Mouse (Mus musculus) bone marrow, adult 2 months (tissue): ENCODE results near the gene Tmem63c.

Experiments used
- CTCF ChIP-seq: fragments of 200-500 bp; IDR thresholded peaks from 2 replicates; pipeline ENCODE4 v1.5.1; 2011; ENCODE audit warnings: low read length, control low read depth; ENCODE audit not compliant: control insufficient read depth, insufficient read depth
- POLR2A ChIP-seq: fragments of 200-500 bp; IDR thresholded peaks from 2 replicates; pipeline ENCODE4 v1.6.1; 2011; ENCODE audit warnings: low read depth, mild to moderate bottlenecking, control low read depth, low read length, borderline replicate concordance; ENCODE audit not compliant: control insufficient read depth

- TF ChIP-seq CTCF = no peak
- TF ChIP-seq POLR2A = no peak
Observed at GRCm38 (mm10) chr12:86977833-86978232, 43.3 kb upstream of the Tmem63c start.
